Mouse (Mus musculus) small intestine, adult 2 months (tissue): ENCODE data around the gene Dlgap1. TPM values are rescaled to one million over a fixed set of nuclear protein-coding genes. Genes with fewer than 3 reads are reported as not detected.

Experiments
- H3K27ac ChIP-seq: fragments of 200-500 bp; 2 replicates; pipeline ENCODE4 v1.5.1; 2012; ENCODE audit warnings: low read depth, low read length, control low read depth, inconsistent platforms; ENCODE audit not compliant: insufficient read depth
- H3K27me3 ChIP-seq: fragments of 200-500 bp; 2 replicates; pipeline ENCODE4 v1.6.1; 2012; ENCODE audit warnings: mild to moderate bottlenecking, moderate library complexity, low read length, inconsistent platforms; ENCODE audit not compliant: control insufficient read depth, insufficient read depth
- H3K36me3 ChIP-seq: fragments of 200-500 bp; 2 replicates; pipeline ENCODE4 v1.6.1; 2012; ENCODE audit warnings: mild to moderate bottlenecking, low read length, control low read depth, inconsistent platforms; ENCODE audit not compliant: control insufficient read depth, insufficient read depth
- H3K4me1 ChIP-seq: fragments of 200-500 bp; 2 replicates; pipeline ENCODE4 v1.6.1; 2012; ENCODE audit warnings: low read length, inconsistent platforms, mixed read lengths; ENCODE audit not compliant: control insufficient read depth, insufficient read depth, insufficient read length
- H3K4me3 ChIP-seq: fragments of 200-500 bp; 2 replicates; pipeline ENCODE4 v1.5.1; 2012; ENCODE audit warnings: low read depth, mild to moderate bottlenecking, control low read depth, inconsistent platforms, low read length, moderate library complexity
- CTCF ChIP-seq: fragments of 200-500 bp; IDR thresholded peaks from 2 replicates; pipeline ENCODE4 v1.5.1; 2012; ENCODE audit warnings: low read depth, mild to moderate bottlenecking, control low read depth, inconsistent platforms, low read length, moderate library complexity, mixed read lengths; ENCODE audit not compliant: insufficient replicate concordance, insufficient read length; ENCODE audit errors: extremely low read depth
- POLR2A ChIP-seq: fragments of 200-500 bp; IDR thresholded peaks from 2 replicates; pipeline ENCODE4 v1.6.1; 2012; ENCODE audit warnings: low read depth, mild to moderate bottlenecking, control low read depth, inconsistent platforms, low read length, moderate library complexity
- WGBS: fragments of 180-500 bp; shearing (Covaris S2); methylation state at CpG from one replicate; pipeline ENCODE4 v1.1.7; 2018; 5-methylcytosine and 5-hydroxymethylcytosine counted together
- polyA plus RNA-seq: library from polyadenylated mRNA; depleted of rRNA; stranded (reverse); fragments of >200 nt; gene quantifications from 2 replicates; pipeline ENCODE4 v1.2.3, GENCODE M21; 2012

Dlgap1 gene
- polyA plus RNA-seq, 1 experiment = 0.61 TPM

GRCm38 (mm10) chr17:70633181-70633944 is 664.5 kb downstream of the Dlgap1 start:
- no peaks in the 10 kb centered on the region for H3K36me3 ChIP-seq
- H3K4me1 ChIP-seq = no peaks in the 10 kb centered on the region
- H3K4me3 ChIP-seq = no peak overlapping the region
- TF ChIP-seq CTCF (peak; percentile 71; the same call in 1 of the 2 replicates), POLR2A (no peak)
- WGBS = 24% methylated on average over 9 of the region's 9 CpGs
- no peaks in the 10 kb centered on the region for H3K27me3 ChIP-seq
- H3K27ac ChIP-seq = no peak overlapping the region

- no peaks in the 10 kb centered on the region for H3K27me3 ChIP-seq
- WGBS = 69% methylated on average over 1 of the region's 1 CpGs
- no peaks in the 10 kb centered on the region for H3K36me3 ChIP-seq
- TF ChIP-seq CTCF (no peak), POLR2A (no peak)
- H3K4me3 ChIP-seq = no peak overlapping the region
- H3K4me1 ChIP-seq = no peaks in the 10 kb centered on the region
- H3K27ac ChIP-seq = no peak overlapping the region
Measured at GRCm38 (mm10) chr17:70643211-70643610, 674.3 kb downstream of the Dlgap1 start.

GRCm38 (mm10) chr17:70646641-70647040 is 677.8 kb downstream of the Dlgap1 start:
- WGBS = 52% methylated on average over 4 of the region's 4 CpGs
- Histone ChIP-seq H3K27me3 (no peaks in the 10 kb centered on the region), H3K36me3 (no peaks in the 10 kb centered on the region), H3K4me1 (no peaks in the 10 kb centered on the region), H3K27ac (no peak overlapping the region), H3K4me3 (no peak overlapping the region)
- TF ChIP-seq CTCF (no peak), POLR2A (no peak)

GRCm38 (mm10) chr17:70661382-70661781 is 692.5 kb downstream of the Dlgap1 start:
- peak overlapping the region; percentile 46; the same call in 1 of the 2 replicates for H3K27ac ChIP-seq
- H3K27me3 ChIP-seq = no peaks in the 10 kb centered on the region
- 25% methylated on average over 3 of the region's 3 CpGs for WGBS
- H3K36me3 ChIP-seq = no peaks in the 10 kb centered on the region
- H3K4me1 ChIP-seq = peaks cover 7% of the 10 kb centered on the region; the same call in 1 of the 2 replicates
- TF ChIP-seq CTCF = no peak
- no peak for TF ChIP-seq POLR2A
- H3K4me3 ChIP-seq = no peak overlapping the region

GRCm38 (mm10) chr17:70663992-70664391 is 695.1 kb downstream of the Dlgap1 start:
- H3K27me3 ChIP-seq = no peaks in the 10 kb centered on the region
- no peaks in the 10 kb centered on the region for H3K36me3 ChIP-seq
- TF ChIP-seq CTCF (no peak), POLR2A (no peak)
- H3K4me3 ChIP-seq = no peak overlapping the region
- 31% methylated on average over 6 of the region's 6 CpGs for WGBS
- H3K27ac ChIP-seq = no peak overlapping the region
- peaks cover 9% of the 10 kb centered on the region; the same call in 1 of the 2 replicates for H3K4me1 ChIP-seq

GRCm38 (mm10) chr17:70664484-70665040 is 695.7 kb downstream of the Dlgap1 start:
- H3K27me3 ChIP-seq = no peaks in the 10 kb centered on the region
- TF ChIP-seq CTCF (no peak), POLR2A (no peak)
- H3K36me3 ChIP-seq = no peaks in the 10 kb centered on the region
- no peak overlapping the region for H3K27ac ChIP-seq
- no peak overlapping the region for H3K4me3 ChIP-seq
- peaks cover 15% of the 10 kb centered on the region; the same call in 1 of the 2 replicates for H3K4me1 ChIP-seq

GRCm38 (mm10) chr17:70673985-70674384 is 705.1 kb downstream of the Dlgap1 start:
- Histone ChIP-seq H3K4me1 (peaks cover 6% of the 10 kb centered on the region; the same call in 1 of the 2 replicates), H3K27me3 (no peaks in the 10 kb centered on the region), H3K27ac (no peak overlapping the region), H3K36me3 (no peaks in the 10 kb centered on the region), H3K4me3 (no peak overlapping the region)
- TF ChIP-seq POLR2A = no peak
- TF ChIP-seq CTCF = no peak
- WGBS = 92% methylated on average over 13 of the region's 13 CpGs
